Mouse (Mus musculus) CH12.LX (cell line): ENCODE measurements around the gene Foxred2. TPM values are rescaled to one million over a fixed set of nuclear protein-coding genes. Genes with fewer than 3 reads are reported as not detected.

Experiments used
- DNase-seq: peaks from one replicate; pipeline ENCODE4 v3.0.0-alpha.2; 2013; ENCODE audit errors: extremely low read depth
- H3K27ac ChIP-seq: 2 replicates; pipeline ENCODE4 v1.5.1; 2012; ENCODE audit warnings: low read depth, mild to moderate bottlenecking, control low read depth, moderate library complexity; ENCODE audit not compliant: insufficient read depth
- H3K27me3 ChIP-seq: replicated peaks from 2 replicates; pipeline ENCODE3; 2012; ENCODE audit warnings: inconsistent platforms
- H3K36me3 ChIP-seq, 2 experiments: replicated peaks in 1 of 2; 2 replicates each; pipeline versions ENCODE3 to v1.6.1; 2012; ENCODE audit warnings: inconsistent platforms in 1 of 2, low read length in 1 of 2, mild to moderate bottlenecking in 1 of 2, mixed read lengths in 1 of 2, moderate library complexity in 1 of 2; ENCODE audit not compliant: control insufficient read depth in 1 of 2, insufficient read depth in 1 of 2
- H3K4me1 ChIP-seq, 2 experiments: 2 replicates each; pipeline ENCODE4 v1.6.1; 2012; ENCODE audit warnings: inconsistent platforms in 1 of 2, moderate library complexity in 1 of 2; ENCODE audit not compliant: insufficient read depth in 2 of 2, control insufficient read depth in 1 of 2
- H3K4me2 ChIP-seq: 2 replicates; pipeline ENCODE4 v1.6.1; 2012; ENCODE audit warnings: low read depth, mild to moderate bottlenecking, control low read depth; ENCODE audit not compliant: poor library complexity, insufficient read depth, severe bottlenecking
- H3K4me3 ChIP-seq, 3 experiments: fragments of 150-350 bp in 1 of 3; sonication (generic) in 1 of 3; replicated peaks in 1 of 3; 2 replicates each; pipeline versions ENCODE3 to v1.5.1; 2011 to 2012; ENCODE audit warnings: low read depth in 2 of 3, low read length in 2 of 3, mild to moderate bottlenecking in 2 of 3, moderate library complexity in 2 of 3, control low read depth in 1 of 3, improper control_type of control experiment in 1 of 3, inconsistent platforms in 1 of 3, mixed read lengths in 1 of 3; ENCODE audit not compliant: poor library complexity in 1 of 3
- H3K79me2 ChIP-seq: replicated peaks from 2 replicates; pipeline ENCODE4 v1.6.1; 2012; ENCODE audit warnings: mild to moderate bottlenecking, moderate library complexity; ENCODE audit not compliant: control insufficient read depth, poor library complexity, insufficient read depth, severe bottlenecking; ENCODE audit errors: extremely low read depth
- H3K9ac ChIP-seq: 2 replicates; pipeline ENCODE4 v1.6.1; 2012; ENCODE audit warnings: low read depth, mild to moderate bottlenecking, control low read depth, moderate library complexity; ENCODE audit not compliant: insufficient read depth
- H3K9me3 ChIP-seq: replicated peaks from 2 replicates; pipeline ENCODE3; 2012; ENCODE audit warnings: low read length, inconsistent platforms, mixed read lengths
- BHLHE40 ChIP-seq: IDR thresholded peaks from 2 replicates; pipeline ENCODE4 v1.6.1; 2011; ENCODE audit warnings: mild to moderate bottlenecking, low read depth, low read length, improper control_type of control experiment
- CHD1 ChIP-seq: IDR thresholded peaks from 2 replicates; pipeline ENCODE4 v1.6.1; 2012; ENCODE audit warnings: low read depth, low read length, improper control_type of control experiment, inconsistent platforms
- CTCF ChIP-seq, 2 experiments: IDR thresholded peaks in 1 of 2; conservative IDR thresholded peaks in 1 of 2; 2 replicates each; pipeline ENCODE4 v1.5.1; 2011 to 2012; ENCODE audit warnings: low read depth in 2 of 2, low read length in 2 of 2, improper control_type of control experiment in 1 of 2, inconsistent platforms in 1 of 2, mild to moderate bottlenecking in 1 of 2, moderate library complexity in 1 of 2
- E2F4 ChIP-seq: IDR thresholded peaks from 2 replicates; pipeline ENCODE4 v1.6.1; 2011; ENCODE audit warnings: low read depth, low read length, improper control_type of control experiment; ENCODE audit not compliant: insufficient replicate concordance
- ELF1 ChIP-seq: IDR thresholded peaks from 2 replicates; pipeline ENCODE4 v1.6.1; 2014; ENCODE audit warnings: low read depth, mild to moderate bottlenecking, inconsistent platforms, low read length, improper control_type of control experiment
- EP300 ChIP-seq: IDR thresholded peaks from 2 replicates; pipeline ENCODE4 v1.6.1; 2011; ENCODE audit warnings: low read length, improper control_type of control experiment
- ETS1 ChIP-seq: conservative IDR thresholded peaks from 2 replicates; pipeline ENCODE4 v1.6.1; 2012; ENCODE audit warnings: low read depth, mild to moderate bottlenecking, inconsistent platforms, low read length, improper control_type of control experiment, moderate library complexity
- GABPA ChIP-seq: IDR thresholded peaks from 2 replicates; pipeline ENCODE4 v1.6.1; 2012; ENCODE audit warnings: low read depth, low read length, improper control_type of control experiment, inconsistent platforms; ENCODE audit not compliant: insufficient replicate concordance
- JUN ChIP-seq: IDR thresholded peaks from 2 replicates; pipeline ENCODE4 v1.6.1; 2011; ENCODE audit warnings: low read depth, mild to moderate bottlenecking, low read length, improper control_type of control experiment, moderate library complexity; ENCODE audit not compliant: insufficient read depth
- JUND ChIP-seq: conservative IDR thresholded peaks from 2 replicates; pipeline ENCODE4 v1.6.1; 2011; ENCODE audit warnings: low read depth, low read length, improper control_type of control experiment
- KAT2A ChIP-seq: IDR thresholded peaks from 2 replicates; pipeline ENCODE4 v1.6.1; 2012; ENCODE audit warnings: low read length, improper control_type of control experiment, inconsistent platforms; ENCODE audit not compliant: insufficient replicate concordance
- MAFK ChIP-seq: IDR thresholded peaks from 2 replicates; pipeline ENCODE4 v1.6.1; 2011; ENCODE audit warnings: low read length, improper control_type of control experiment; ENCODE audit not compliant: insufficient replicate concordance
- MAX ChIP-seq: IDR thresholded peaks from 2 replicates; pipeline ENCODE4 v1.6.1; 2011; ENCODE audit warnings: low read length, improper control_type of control experiment
- MXI1 ChIP-seq: IDR thresholded peaks from 2 replicates; pipeline ENCODE4 v1.6.1; 2011; ENCODE audit warnings: mild to moderate bottlenecking, low read depth, low read length, improper control_type of control experiment
- MYC ChIP-seq: IDR thresholded peaks from 2 replicates; pipeline ENCODE4 v1.6.1; 2011; ENCODE audit warnings: low read depth, mild to moderate bottlenecking, improper control_type of control experiment, low read length
- POLR2A ChIP-seq: IDR thresholded peaks from 2 replicates; pipeline ENCODE4 v1.6.1; 2011; ENCODE audit warnings: low read depth, mild to moderate bottlenecking, improper control_type of control experiment, low read length
- POLR2AphosphoS2 ChIP-seq: IDR thresholded peaks from 2 replicates; pipeline ENCODE4 v1.6.1; 2011; ENCODE audit warnings: low read depth, low read length, improper control_type of control experiment
- SIN3A ChIP-seq: IDR thresholded peaks from 2 replicates; pipeline ENCODE4 v1.6.1; 2012; ENCODE audit warnings: low read length, improper control_type of control experiment, inconsistent platforms
- SMC3 ChIP-seq: IDR thresholded peaks from 2 replicates; pipeline ENCODE4 v1.6.1; 2011; ENCODE audit warnings: low read depth, low read length, improper control_type of control experiment
- TBP ChIP-seq: conservative IDR thresholded peaks from 2 replicates; pipeline ENCODE4 v1.6.1; 2011; ENCODE audit warnings: low read depth, low read length, improper control_type of control experiment
- UBTF ChIP-seq: IDR thresholded peaks from 2 replicates; pipeline ENCODE4 v1.6.1; 2012; ENCODE audit warnings: low read depth, mild to moderate bottlenecking, inconsistent platforms, low read length, improper control_type of control experiment, moderate library complexity
- USF2 ChIP-seq: conservative IDR thresholded peaks from 2 replicates; pipeline ENCODE4 v1.6.1; 2011; ENCODE audit warnings: low read depth, low read length, improper control_type of control experiment
- ZKSCAN1 ChIP-seq: IDR thresholded peaks from 2 replicates; pipeline ENCODE4 v1.6.1; 2012; ENCODE audit warnings: low read depth, inconsistent platforms, low read length, improper control_type of control experiment, borderline replicate concordance
- dilution Hi-C: fragments of 300-500 bp; cut with MboI; formaldehyde crosslinking; loops from 2 replicates; pipeline ENCODE4 v1.14.3; 2020; ENCODE audit warnings: low sequenced_read_pairs; ENCODE audit not compliant: extremely low pct_unique_long_range_greater_than_20kb, extremely low pct_ligation_motif_present
- in situ Hi-C: fragments of 300-500 bp; cut with MboI; formaldehyde crosslinking; loops from 3 replicates; pipeline ENCODE4 v1.14.3; 2019; ENCODE audit warnings: low sequenced_read_pairs, low pct_ligation_motif_present, low pct_unique_long_range_greater_than_20kb, mixed read lengths
- polyA plus RNA-seq: library from polyadenylated mRNA; unstranded; fragments of >175 nt; gene quantifications from 2 replicates; pipeline ENCODE4 v1.2.1, GENCODE M21; 2012; ENCODE audit warnings: low read depth; ENCODE audit not compliant: insufficient read length
- total RNA-seq, 2 experiments: library from RNA; depleted of rRNA; stranded (reverse); fragments of 300-350 nt in 1 of 2; fragments of >200 nt in 1 of 2; gene quantifications; 2 replicates each; pipeline ENCODE4 v1.2.3; 2012 to 2014

Foxred2 gene
- total and polyA plus RNA-seq, 3 experiments: 0.17 to 0.43 (median 0.39) TPM

DNA sequence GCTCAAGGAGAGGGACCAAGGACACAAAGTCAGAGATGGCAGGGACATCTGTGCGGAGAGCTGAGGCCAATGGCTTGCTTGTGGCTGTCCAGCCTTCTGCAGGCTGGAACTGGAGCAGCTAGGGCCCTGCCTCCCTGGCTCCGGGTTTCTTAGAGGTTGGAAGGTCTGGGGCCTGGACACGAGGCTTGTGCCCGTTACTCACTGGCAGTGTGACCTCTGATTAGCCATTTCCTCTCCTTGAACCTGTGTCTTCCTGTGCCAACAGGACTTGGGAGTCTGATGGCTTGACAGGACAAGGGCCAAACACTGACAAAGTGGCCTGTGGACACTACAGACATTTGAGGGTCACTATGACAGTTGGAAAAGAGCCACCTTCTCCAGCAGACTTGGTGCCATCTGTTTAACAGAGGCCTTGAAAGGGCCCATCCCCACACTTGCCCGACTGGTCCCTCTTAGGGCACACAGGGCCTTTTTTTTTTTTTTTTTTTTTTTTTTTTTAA, 24.7 kb upstream of the Foxred2 start:
- no peaks in the 10 kb centered on the region for H3K9me3 ChIP-seq
- no peak overlapping the region for H3K9ac ChIP-seq
- no peaks in the 10 kb centered on the region for H3K79me2 ChIP-seq
- no peak overlapping the region for H3K4me3 ChIP-seq
- in situ Hi-C loops (no loop called here), dilution Hi-C loops (no loop called here)
- no peaks in the 10 kb centered on the region for H3K36me3 ChIP-seq
- no peak overlapping the region for H3K27ac ChIP-seq
- no peaks in the 10 kb centered on the region for H3K4me1 ChIP-seq
- TF ChIP-seq E2F4: no peak
- no peak for TF ChIP-seq MXI1
- no peak for TF ChIP-seq SMC3
- no peak for TF ChIP-seq TBP
- no peak for TF ChIP-seq ETS1
- TF ChIP-seq JUND: no peak
- TF ChIP-seq CTCF (conservative IDR thresholded peaks at IDR 0.05 in 1 of 2, IDR thresholded peaks at IDR 0.05 in 1 of 2; ENCODE audit: low read depth in 2 of 2, low read length in 2 of 2): no peak
- no peak for TF ChIP-seq GABPA
- TF ChIP-seq MAX: no peak
- TF ChIP-seq MYC: no peak
- no peak for TF ChIP-seq POLR2A
- TF ChIP-seq POLR2AphosphoS2: no peak
- TF ChIP-seq ELF1: no peak
- no peak for TF ChIP-seq CHD1
- no peak for DNase-seq
- no peak overlapping the region for H3K4me2 ChIP-seq
- peaks cover 79% of the 10 kb centered on the region for H3K27me3 ChIP-seq

DNA sequence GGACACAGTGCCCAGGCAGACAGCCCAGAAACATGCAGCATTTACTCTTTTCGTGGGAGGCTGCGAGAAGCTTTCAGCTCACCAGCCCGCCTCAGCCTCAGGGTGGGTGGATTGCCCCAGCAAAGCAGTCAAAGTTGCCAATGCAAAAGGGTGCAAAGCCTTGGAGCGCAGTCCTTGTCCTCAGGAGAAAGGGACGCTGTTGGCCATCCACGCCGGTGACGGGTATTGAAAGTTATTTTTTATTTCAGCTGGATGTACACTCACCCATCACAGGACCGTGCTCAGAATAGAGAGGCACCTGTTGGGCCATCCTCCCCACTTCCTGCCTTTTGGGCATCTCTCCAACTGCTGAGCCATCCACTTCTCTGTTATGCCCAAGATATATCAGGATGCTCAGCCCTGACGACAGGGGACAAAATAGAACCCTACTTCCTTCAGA, 22.9 kb upstream of the Foxred2 start:
- dilution Hi-C loops (no loop called here), in situ Hi-C loops (loop anchor here (10.0 kb wide), 2 partner anchors 265 to 345 kb away; partner anchors contain the start of genes Csf2rb and Ncf4)
- Histone ChIP-seq H3K27me3 (peaks cover 64% of the 10 kb centered on the region), H3K36me3 (no peaks in the 10 kb centered on the region), H3K79me2 (no peaks in the 10 kb centered on the region), H3K4me1 (no peaks in the 10 kb centered on the region), H3K4me2 (no peak overlapping the region), H3K9ac (no peak overlapping the region), H3K4me3 (no peak overlapping the region), H3K27ac (no peak overlapping the region), H3K9me3 (peaks cover 2% of the 10 kb centered on the region)
- TF ChIP-seq CHD1 (no peak), JUN (no peak), ZKSCAN1 (no peak), MAX (no peak), KAT2A (no peak), USF2 (no peak), EP300 (no peak), MAFK (no peak), UBTF (no peak), BHLHE40 (no peak), JUND (no peak), SIN3A (no peak)
- no peak for DNase-seq
